Mouse (Mus musculus): ENCODE measurements around the gene Ptger4. TPM values are rescaled to one million over a fixed set of nuclear protein-coding genes. Genes with fewer than 3 reads are reported as not detected.

Gene Ptger4
- 1 to 10 TPM; 1.4 to 2.2 (median 1.6) TPM for total RNA-seq (2022)

DNA sequence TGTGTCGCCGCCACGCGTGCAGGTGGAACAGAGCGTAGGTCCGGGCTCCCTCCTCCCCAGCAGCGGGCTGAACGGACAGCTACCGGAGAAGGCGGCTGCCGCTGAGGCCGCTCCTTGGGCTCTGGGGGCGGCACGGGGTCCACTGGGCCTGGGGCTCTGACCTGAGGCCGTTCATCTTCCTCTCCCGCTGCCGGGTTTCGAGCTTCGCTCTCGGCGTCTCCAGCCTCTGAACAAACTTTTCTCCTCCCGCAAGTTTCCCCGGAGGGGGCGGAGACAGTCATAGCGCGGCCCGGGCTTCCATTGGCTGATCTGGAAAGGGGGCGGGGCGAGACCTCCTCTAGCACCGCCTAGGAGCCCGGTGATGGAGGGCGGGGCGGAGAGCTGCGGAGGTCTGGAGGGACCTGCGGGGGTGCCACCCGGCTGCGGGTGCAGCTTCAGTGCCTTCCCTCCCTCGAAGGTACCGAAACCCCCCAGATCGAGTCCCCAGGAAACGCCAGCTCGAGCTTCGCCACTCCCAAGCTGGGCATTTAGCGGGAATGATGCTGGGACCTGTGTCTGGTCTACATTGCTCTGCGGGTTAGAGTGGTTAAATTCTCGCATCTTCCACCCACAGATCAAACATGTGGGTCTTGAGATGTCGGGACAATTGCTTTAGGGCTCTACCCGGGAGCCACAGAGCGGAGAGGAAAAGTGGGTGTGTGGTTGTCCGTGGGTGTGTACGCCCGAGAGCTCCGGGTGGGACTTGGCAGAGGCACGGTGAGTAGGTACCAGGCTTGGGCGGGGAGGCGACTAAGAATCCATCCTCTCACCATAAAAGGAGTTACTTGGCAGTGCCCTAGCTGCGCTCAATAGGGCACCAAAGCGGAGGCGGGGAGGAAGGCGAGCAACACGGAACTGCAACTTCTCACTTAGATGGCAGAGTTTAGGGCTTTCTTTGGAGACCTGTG, at the start of gene Ptger4:
Ptger4 (minus strand) TSS at position 229 of the 947 bp plus-strand sequence.
- peak; percentile 84 for DNase-seq

DNA sequence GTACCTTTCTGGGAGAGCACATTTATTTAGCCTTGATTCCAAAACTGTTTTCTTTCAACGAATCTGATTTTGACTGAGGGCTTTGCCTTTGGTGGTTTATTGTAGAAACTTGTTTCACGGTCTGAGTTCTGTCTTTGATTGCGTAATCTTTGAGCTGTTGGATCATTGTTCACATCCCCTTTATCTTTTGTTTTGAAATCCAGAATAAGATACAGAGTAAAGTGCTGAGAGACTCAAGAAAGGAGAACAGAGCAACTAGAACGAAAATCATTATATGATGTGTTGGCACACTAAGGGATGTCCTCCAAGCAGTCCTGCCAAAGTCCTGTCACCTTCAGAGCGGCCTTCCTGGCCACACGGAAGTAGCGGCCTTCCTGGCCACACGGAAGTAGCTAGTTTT, 44.4 kb upstream of the Ptger4 start:
- DNase-seq, result no peak

DNA sequence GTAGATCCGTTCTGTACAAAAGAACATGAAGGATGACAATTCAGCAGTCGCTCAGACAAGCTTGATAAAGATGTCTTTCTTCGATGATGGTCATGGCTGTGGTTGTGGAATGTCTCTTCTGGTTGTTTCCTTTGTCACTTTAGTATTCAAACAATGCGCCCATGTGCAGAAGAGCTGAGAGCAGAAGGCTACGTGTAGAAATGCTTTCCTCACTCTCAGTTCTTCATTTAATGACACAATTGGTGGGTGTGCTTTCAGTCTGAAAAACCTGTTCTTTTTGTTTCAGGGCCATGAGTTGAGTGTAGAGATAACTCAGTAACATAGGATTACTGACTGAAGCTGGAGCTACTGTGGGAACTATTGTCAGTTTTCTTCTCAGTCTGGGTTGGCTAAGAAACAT, 43.1 kb upstream of the Ptger4 start:
- DNase-seq, result no peak

DNA sequence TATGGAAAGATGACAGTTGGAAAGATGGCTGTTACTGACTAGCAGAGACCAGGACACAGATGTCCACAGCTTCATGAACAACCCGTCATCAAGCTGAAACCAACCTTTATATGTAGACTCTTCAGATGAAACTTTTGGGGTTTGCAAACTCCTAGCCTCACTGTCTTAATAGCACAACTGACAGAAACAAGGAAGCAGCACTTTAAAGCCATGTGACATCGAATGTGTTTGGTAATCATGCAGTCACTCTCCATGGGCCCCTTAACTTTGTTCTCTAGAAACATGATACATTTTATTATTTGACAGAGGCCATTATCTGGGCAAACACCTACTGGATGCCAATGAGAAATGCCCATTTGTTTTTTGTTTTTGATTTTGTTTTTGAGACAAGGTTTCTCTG, 37.3 kb upstream of the Ptger4 start:
- DNase-seq, result no peak

GRCm38 (mm10) chr15:5279831-5280230, 35.8 kb upstream of the Ptger4 start:
- no peak for DNase-seq

- no peak for DNase-seq
Observed at GRCm38 (mm10) chr15:5278525-5278924, 34.5 kb upstream of the Ptger4 start.

DNA sequence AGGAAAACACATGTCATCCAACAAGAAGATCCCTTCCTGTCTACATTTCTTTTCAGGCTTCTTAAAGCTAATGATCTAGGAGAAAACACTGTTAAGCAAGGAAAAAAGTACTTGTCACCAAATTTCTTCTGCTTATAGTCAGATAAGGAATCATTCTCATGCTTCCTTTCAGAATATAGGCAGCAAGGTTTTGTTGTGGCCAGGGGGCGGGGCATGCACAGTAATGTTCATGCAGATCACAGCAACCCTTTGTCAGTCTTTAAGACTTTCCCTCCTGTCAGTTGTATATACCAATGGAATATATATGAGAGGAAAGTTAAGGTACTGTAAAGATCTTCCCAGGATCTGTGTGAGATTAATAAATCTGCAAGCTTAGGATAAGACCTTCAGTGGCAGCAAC, 30.0 kb upstream of the Ptger4 start:
- no peak for DNase-seq

DNA sequence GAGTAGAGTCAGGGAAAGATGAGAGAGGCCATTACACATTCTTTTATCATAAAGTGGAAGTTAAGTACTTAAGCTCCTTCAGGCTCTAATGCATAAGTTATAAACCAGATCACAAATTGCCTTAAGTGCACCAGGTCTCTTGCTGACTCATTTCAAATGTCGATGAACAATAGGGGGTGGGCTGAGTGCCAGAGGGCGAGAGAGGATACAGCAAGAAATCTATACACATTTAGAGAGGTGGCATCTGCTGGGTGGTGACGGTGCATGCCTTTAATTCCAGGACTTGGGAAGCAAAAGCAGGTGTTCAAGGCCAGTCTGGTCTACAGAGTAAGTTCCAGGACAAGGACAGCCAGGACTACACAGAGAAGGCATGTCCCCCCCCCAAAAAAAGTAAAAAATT, 22.1 kb upstream of the Ptger4 start:
- no peak for DNase-seq

DNA sequence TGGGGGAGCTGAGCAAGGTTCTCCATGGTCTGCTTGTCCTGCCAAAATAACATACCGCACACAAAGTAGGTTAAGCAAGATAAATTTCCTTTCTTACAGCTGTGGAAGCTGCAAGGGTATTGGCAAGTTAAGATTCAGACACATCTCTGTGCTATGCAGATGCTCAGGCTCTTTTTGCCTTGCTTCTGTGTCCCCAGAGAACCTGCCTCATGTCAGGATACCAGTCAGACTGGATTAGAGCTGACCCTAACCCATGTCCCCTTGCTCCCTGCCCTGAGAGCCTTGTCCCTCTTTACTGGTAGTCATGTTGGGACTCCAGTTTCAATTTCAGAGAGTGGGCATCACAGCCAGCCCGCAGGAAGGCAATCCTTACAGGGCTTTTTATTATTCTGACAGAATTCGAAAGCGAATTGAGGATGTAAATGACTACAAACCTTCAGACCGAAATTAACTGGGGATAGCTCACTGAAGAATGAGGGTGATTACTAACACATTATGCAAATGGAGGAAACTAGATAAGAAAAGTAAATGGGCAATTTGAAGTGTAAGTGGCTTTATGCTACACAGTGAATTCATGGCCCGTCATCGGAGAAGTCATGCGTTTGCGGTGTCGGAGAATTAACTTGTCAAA, 19.0 kb upstream of the Ptger4 start:
- DNase-seq, result no peak

DNA sequence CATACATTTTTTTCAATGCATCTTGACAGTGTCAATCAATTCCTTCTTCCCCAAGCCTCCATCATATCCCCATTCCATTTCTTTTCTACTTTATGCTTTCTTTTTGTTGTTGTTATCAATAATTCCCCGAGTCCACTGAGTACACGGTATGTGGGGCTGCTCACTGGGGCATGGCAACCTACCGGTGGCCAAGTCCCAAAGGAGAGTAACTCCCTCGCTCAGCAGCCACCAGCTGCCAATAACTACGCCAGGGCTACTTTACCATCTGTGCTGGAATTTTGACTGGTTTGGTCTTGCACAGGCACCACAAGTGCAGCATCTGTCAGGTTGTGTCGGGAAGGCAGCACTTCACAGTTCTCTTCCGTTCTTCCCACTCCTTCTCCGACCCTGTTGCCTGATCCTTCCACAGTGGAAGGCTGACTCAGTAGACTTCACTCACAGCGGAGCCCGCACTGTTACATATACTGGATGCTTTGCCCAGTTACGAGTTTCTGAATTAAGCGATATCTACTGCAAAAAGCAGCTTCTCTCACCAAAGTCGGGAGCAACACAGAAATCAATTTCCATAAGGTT, 18.2 kb upstream of the Ptger4 start:
- no peak for DNase-seq

- no peak for DNase-seq
Observed at GRCm38 (mm10) chr15:5261004-5261403, 17.0 kb upstream of the Ptger4 start.

DNA sequence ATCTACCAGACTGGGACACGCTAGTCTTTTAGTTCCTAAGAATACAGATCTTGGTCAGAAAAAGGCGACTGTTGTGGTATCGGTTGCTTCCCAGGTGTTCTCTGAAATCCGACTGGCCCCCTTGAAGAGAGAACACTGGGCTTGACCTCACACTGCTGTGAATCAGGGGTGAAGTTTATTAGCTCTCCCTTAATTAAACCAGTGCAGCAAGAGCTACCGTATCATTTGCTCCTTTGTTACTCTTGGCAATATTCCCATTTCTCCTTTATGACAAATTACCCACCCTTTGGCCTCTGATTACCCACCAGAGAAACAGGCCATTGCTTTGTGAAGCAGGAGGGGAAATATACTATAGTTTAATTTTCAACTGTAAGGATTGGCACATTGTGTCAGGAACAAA, 16.2 kb upstream of the Ptger4 start:
- no peak for DNase-seq

DNA sequence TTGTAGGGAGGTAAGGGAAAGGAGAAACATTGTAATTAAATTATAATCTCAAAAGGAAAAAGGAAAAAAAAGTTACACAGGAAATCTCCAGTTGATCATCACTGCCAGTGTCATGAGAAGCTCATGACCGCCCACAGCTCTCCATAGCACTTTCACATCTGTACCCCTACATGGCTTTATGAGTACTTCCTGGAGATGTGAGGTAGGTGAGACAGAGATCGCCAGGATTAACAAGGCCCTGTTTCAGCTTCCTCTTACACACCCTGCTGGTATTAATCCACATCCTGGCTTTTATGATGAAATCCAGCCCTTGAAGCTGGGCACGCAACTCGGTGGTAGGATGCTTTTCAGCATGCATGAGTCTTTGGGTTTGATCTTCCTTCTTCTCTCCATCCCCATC, 6.2 kb upstream of the Ptger4 start:
- DNase-seq, result no peak

DNA sequence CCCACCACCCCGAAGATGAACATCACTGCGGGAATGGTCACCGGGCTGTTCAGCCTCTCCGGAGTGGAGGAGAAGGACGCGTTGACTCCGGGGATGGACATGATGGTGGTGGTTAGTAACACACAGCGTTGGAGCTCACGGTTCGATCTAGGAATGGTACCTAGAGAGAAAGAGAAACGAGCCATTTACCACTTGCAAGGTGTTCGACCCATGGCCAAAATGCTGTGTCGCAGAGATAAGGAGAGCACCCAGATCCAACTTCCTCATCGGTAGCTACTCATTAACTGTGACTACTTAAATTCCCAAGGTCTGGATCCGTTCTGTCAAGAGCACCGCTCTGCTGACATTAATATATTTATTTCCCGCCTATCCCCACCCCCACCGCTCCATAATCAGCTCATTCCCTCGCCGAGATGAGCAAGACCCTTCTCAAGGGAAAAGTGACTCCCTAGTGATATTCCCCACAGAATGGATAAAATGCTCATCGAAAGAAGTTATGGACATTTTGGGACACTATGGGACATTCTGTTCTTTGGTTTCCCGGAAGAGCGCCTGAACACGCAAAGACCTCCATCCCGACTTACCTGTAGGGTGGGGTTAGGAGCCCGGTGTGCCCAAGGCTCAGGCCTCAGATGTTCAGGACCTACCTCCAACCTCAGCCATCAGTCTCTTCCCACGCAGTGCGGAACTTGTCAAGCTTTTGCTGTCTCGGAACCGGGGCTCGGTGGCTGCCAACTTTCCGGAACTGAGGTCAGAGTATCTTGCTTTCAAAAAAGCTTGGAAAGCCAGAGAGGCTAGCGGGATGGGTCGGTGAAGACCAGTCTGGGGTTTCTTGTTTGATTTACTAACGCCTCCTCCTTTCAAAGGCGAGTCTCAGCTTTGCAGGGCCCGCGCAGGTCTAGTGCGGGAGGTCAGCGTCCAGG, 690 bp downstream of the Ptger4 start:
- DNase-seq, result no peak

DNA sequence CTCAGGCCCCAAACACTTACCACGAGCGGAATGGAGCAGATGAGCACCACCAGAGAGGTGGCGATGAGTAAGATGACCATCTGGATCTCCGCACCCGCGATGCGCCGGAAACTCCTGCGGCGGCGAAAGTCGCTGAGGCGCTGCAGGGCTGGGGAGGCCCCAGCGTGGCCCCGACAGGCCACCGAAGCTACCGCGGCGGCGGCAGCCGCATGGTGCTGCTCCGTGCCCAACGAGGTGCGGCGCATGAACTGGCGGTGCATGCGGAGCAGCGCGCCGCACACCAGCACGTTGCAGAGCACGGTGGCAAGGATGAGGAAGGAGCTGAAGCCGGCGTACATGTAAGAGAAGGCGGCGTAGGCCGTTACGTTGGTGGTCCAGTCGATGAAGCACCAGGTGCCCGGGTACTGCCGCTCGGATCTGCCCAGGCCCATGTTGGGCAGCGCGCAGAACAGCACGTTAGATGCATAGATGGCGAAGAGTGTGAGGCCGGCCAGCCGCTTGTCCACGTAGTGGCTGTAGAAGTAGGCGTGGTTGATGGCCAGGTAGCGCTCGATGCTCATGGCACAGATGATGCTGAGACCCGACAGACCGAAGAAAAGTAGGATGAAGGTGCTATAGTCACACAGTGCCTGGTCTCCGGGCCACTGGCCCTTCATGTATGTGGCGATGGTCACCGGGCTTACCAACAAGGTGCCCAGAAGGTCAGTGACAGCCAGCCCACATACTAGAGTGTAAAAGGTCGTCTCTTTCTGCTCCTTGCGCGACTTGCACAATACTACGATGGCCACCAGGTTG, 1.5 kb downstream of the Ptger4 start:
- no peak for DNase-seq

DNA sequence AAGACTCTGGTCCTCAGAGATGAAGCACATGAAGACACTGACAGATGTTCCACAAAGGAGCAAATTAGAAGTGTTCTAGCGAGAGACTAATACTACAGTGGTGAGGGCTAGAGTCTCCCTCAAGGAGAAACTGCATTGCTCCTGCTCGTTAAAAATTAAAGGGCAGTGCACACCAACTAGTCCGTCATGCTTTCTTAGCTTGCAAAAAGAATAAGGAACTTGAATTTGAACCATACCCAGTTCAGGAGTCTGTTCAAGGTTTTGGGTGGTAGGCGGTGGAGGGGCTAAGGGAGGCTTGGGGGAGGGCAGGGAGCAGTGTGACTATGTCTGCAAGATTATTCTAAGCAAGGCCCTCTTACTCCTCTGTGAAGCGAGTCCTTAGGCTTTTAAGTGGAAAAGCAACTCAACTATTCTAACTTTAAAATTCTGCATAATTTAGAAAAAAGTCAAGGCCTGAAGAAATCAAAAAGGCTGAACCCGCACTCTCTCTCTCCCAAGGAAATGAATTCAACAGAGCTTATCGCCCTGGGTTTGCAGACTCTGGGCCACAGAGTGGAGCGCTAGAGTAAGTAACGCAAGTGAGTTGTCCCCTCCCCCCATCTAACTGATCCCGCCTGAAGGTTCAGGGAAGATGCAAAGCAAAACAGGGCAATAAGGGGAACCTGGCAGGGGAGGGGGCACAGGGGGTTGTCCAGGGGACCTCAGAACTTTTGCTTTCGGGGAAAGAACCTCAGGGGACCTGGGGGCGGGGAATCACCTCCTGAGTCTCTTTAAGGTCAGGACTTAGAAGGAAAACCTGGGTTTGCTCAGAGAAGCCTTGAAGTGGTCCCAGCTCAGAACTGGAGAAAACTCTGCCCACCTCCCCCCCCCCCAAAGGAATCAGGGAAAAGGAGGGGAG, 2.4 kb downstream of the Ptger4 start:
- DNase-seq, result no peak

GRCm38 (mm10) chr15:5240360-5240759, 3.6 kb downstream of the Ptger4 start:
- DNase-seq, result no peak

DNA sequence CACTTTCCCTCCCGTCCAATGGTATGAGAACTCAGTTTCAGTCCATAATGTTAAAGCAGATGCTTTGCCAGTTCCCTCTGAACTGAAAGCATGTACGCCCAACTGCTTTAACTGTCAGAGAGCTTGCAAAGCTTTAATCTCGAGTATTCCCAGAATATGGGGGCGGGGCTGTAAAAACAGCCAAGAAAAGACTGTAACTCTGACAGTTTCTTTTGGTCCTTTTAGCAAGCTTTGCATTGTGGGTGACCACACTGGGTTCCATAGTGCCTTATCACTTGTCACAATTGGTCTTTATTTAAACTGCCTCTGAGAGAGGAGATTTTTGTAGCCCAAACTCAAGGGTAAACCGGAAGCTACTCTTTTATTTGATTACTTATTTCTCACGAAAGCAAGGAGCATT, 4.1 kb downstream of the Ptger4 start:
- no peak for DNase-seq

- DNase-seq, result no peak
Observed at GRCm38 (mm10) chr15:5239361-5239760, 4.6 kb downstream of the Ptger4 start.

GRCm38 (mm10) chr15:5238553-5238952, 5.4 kb downstream of the Ptger4 start:
- DNase-seq, result no peak

DNA sequence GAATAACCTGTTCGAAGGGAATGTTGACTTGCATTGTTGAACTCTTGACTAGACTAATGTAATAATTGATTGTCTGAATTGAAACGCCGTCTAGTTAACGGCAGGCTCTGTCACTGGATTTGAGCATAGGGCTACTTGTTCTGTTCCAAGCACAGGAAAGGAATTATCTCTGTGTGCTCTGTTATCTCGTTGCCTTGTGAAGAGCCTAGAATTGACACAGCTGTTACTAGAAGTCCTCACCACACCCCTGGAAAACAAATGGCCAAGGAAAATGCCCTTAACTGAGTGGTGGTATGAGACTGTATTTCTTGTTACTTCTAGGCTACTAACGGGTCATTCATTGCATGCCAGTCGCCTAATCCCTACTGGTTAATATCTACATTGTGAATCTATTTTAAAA, 5.9 kb downstream of the Ptger4 start:
- DNase-seq, result no peak
